Mouse (Mus musculus) c-Kit-positive CD71-negative TER-119-negative erythroid progenitor cells, embryonic 14.5 days (primary cell): ENCODE measurements around the gene Gm28308.

Source experiments
- DNase-seq: peaks from one replicate; pipeline ENCODE4 v3.0.0-alpha.2; 2013; ENCODE audit warnings: low read depth

Gene Gm28308

DNA sequence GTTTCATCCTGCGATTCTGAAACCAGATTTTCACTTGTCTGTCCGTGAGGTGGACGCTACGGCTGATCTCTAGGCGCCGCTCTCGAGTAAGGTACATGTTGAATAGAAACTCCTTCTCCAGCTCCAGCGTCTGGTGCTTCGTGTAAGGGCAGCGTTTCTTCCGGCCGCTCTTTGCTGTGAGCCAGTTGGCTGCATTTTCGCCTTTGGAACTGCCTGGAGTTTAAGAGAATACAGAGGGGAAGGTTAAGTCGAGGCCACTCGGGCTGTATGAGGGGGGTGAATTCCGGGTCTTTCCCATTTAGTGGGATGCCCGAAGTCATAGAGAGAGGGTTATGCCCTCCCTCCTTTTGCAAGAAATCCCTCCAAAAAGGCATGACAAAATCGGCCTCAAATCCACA, 19.4 kb upstream of the Gm28308 start:
- no peak for DNase-seq

DNA sequence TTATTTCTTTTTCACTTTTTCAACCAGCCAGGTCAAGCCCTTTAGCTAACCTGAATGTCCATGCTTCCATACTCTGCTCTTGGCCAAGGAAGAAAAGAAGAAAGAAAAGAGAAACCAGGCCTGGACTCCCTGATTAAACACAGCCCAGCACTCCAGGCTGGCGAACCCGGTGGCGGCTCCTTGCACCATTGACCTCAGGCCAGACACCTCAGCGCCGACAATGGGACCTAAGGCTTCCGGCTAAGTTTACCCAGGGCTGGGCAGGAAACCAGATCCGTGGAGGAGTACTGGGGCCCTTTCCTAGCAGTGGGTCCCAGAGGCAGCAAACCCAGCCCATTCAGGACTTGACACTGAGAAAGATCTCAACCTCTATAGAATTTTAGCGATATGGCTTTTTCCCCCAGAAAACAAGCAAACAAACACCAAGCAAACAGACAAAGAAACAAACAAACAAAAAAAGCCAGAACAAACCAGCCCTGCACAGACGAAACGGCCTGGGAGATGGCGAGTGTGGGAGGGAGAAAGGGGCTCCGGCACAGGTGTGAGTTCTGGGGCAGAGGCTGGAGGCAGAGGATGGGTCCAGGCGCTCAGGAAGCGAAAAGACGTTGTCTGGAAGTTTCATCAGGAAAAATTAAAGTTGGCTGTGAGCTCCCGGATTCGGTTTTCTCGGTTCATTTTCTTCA, 18.9 kb upstream of the Gm28308 start:
- DNase-seq: no peak

DNA sequence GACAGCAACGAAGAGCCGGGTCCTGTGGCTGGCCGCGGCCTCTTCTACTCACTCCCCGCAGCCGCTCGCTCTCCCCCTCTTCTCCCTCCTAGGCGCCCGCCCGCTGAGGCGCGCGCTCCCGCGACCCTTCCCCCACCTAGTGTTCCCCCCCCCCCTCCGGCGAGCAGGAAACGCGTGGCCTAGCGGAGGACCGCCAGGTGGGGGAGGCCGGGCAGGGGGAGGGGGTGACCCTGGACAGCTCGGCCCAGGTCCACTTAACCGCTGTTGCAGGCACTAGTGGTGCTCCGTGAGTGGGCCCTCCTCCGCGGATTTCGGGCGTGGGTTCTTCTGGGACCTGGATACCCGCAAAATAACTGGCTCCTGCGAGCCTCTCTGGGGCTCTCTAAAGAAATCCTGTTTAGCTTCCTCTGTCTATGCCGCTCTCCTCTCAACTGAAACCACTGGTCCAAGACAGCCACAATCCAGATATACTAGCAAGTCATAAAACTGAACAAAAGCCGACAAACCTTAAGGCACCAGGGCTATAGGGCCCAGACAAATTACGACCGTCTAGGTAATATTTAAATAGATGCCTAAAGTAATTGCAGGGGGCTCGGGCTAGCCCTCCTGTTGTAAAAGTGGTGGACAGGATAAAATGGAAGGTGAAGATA, 17.5 kb upstream of the Gm28308 start, which contains the start of gene Hoxa9:
Gene Hoxa9, minus strand, starts transcription at position 574 of the 650 bp plus-strand sequence.
- no peak for DNase-seq

DNA sequence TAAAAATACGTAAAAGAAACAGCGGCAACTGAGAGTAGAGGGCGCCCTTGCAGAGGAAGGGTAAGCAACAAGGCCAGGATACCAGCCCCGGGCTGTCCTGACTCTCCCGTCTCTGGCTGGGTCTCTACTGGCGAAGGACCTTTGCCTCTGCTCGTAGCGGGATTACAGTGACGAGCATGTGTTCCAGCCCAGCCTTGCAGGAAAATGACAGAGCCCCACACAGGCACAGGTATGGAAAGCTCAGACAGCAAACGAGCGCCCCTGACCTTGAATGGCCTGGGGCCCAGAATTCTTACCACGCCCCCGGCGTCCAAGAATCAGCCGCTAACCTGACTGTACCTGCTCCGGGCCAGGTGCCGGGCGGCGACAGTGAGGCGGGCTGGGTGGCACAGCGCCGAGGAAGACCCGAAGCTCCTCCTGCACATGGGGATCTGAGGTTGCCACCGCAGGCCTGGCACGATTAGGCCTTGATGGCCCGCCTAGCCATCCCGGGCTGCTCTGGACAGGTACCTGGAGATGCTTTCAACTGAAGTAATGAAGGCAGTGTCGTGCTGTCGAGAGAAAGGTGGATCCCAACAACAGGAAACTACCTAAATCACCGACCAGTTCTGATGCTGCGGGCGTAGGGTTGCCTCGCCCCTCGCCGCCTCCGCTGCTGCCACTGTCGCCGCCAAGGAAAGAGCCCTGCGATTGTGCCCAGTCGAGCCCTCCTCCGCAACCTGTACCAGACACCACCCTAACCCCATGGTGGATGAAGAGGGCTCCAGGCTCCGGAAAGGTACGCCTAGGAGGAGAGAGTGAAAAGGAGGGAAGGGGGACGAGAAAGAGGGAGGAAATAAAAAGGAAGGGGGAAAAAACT, 16.6 kb upstream of the Gm28308 start:
- no peak for DNase-seq

DNA sequence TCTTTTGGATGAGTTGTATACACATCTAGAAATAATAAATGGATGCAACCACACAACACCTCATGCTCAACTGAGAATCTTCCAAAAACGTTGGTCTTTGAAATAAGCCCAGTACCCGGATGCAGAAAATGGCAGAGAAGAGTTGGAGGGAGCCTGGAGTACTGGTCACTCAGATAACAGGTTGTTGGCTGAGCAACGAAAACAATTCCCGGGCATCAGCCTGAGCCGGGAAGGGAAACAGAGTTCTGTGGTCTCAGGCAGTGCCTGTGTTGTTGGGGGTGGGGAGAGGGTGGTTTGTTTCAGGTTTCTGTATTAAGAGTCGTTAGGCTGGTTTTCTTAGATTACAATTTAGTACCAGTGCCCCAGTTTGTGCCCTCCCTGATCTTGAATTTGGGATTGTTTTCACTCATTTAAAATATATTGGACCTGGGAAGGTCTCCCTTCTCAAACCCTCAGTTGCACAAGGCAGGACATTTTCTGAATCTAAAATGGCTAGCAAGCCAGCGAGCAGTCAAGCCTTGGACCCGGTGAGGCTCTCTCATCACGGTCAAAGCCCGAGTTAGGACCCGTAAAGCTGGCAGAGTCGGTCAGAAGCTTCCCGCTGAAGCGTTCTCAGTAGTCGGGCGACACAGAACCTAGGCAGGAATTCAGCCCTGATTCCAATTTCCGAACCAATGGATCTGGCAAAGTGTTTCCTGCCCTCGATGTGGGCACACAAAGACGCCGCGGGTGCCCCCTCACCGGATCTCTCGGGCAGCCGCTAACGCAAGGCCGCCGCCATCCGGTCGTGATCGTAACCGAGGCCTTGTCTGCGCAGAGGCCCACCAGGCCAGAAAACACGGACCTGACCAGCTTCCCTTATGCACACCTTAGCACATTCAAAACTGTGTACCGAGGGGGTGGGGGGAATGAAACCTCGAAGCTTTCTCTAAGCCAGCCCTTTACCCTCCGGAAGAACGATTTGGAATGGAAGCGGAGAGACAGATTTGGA, 15.6 kb upstream of the Gm28308 start:
- DNase-seq: no peak

DNA sequence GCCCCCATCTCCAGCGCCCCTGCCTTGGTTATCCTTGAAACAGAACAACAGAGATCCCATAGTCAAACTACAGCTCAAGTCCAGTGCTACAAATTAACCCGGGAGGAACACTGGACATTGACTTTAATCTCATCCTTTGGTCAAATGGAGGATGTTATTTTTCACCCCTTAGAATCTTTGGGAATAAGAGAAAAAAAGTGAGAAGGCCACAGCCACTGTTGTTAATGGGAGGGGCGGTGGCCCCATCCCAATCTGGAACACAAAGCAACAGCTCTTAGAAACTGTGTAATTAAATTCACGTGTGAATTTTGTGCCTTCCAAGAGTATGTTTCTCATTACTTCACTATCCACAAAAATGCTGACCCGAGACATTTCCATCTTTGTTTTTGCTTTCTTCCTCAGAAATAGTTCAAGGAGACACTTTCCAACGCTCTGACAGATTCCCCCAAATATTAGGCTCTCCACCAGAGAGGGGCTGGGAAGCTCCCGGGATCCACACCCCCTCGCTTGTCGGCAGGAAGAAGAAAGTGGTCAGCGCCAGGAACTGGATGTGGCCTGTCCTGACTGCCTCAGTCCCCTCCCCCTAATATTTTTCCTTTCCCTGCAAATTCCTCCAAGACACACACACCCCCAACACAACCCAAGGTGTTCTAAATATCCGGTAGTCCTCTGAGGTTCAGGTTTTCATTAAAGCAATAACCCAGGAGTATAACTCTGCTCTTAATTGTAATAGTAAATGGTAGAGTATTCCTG, 14.5 kb upstream of the Gm28308 start:
- no peak for DNase-seq

DNA sequence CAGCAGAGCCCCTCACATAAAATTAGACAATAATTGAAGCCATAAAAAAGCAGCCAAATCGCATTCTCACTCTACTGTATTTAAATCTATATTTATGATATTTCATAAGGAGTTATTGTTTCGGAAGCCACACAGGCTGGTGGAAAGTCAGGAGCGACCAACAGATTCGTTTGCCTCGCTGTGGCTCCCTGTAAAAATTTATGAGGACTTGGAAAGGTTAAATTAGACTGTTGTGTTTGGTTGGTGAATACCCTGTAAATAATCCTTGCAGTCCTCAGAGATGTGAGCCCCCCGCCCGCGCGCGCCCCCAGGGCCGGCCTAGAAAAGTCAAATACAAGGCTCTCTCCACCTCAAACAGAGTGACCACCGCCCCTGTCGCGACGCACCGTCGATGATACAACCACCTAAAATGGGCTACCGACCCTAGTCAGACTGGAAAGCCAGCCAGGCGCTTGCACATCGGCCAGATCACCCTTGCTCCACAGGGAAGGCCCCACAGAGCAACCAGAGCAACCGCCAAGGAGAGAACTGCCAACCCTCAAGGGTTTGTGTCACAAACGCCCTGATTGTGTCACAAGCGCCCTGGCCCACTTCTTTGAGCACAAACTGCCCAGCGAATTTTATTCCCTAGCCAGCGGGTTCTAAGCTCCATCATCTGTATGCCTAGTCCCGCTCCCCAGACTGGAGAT, 13.6 kb upstream of the Gm28308 start:
- no peak for DNase-seq

DNA sequence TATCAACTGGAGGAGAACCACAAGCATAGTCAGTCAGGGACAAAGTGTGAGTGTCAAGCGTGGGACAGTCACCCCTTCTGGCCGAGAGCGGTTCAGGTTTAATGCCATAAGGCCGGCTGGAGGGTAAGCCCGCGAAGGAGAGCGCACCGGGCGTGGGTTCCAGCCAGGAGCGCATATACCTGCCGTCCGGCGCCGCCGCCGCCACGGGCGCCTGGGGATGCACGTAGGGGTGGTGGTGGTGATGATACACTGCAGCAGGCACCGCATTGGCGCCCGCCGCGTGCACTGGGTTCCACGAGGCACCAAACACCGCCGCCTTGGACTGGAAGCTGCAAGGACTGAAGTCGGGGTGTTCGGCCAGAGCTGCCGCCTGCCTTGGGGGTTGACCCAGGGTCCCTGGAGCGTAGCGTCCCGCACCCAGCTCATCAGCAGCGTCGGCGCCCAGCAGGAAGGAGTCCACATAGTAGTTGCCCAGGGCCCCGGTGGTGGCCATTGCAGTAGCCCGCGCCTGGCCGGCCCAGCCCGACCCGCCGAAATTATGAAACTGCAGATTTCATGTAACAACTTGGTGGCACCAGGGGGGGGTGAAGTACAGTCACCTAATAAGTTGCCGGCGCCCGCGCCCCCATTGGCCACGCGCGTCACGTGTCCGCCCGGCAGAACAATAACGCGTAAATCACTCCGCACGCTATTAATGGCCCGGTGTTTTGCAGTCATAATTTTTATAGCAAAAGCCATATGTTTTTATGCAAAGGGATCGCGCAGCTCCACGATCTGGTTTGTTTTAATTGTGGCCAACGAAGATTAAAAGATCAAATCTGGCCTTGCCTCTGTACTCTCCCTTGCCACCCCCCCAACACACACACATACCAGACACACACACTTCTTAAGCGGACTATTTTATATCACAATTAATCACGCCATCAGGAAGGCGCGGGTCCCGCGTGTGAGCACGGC, 12.8 kb upstream of the Gm28308 start:
- no peak for DNase-seq

DNA sequence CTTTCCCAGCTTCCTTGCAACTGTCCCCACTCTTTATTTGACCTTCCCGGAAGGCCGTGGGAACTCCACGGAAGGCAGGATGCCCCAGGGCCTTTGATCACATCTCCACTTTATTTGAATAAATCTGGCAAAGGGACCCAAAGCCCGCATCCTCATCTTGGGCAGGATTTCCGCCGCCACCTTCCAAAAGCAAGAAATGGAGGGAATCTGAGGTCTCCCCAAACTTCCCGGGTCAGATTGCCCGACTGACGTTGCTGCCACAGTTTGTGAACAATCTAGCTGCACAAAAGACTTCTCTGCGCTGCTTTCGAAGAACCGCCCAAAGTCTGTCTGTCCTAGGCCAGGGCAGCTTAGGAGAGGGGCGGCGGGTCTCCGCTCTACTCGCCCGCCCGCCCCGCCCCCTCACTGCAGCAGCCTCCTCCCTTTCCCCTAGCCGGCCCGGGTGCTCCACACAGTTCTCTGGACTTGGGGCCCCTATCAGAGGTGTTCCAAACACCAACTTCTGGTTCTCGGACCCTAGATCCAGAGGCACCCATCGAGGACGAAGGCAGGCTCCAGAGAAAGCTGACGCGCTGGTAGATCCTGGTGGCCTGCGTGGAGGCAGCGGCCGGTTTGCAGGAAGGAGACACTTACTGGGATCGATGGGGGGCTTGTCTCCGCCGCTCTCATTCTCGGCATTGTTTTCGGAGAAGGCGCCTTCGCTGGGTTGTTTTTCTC, 11.9 kb upstream of the Gm28308 start:
- no peak for DNase-seq

DNA sequence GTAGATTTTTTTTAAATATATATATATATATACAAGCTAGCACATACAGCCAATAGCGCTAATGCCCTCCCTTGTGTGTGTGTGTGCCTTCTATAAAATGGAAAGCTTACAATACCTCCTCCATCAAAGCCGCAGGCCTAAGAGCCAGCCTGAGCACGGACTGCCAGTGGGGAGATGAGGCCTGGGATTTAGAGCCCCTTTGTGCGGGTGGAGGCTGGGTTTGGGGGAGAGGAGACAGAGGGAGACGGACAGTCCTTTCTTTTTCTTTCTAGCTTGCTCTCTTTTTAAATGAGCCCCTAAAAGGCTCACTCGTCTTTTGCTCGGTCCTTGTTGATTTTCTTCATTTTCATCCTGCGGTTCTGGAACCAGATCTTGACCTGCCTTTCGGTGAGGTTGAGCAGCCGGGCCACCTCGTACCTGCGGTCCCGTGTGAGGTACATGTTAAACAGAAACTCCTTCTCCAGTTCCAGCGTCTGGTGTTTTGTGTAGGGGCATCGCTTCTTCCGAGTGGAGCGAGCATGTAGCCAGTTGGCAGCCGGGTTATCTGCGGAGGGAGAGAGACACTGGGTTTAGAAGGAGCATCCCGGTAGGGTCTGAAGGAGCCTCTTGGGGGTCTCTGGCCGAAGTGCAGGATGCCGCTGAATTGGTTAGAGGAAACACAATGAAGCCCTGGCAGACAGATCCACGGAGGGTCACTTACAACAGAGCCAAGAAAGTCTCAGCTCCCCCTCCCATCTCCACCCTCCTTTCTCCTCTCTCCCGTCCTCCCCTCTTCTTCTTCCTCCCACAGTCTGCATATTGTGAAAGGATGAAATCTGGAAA, 11.0 kb upstream of the Gm28308 start:
- no peak for DNase-seq

DNA sequence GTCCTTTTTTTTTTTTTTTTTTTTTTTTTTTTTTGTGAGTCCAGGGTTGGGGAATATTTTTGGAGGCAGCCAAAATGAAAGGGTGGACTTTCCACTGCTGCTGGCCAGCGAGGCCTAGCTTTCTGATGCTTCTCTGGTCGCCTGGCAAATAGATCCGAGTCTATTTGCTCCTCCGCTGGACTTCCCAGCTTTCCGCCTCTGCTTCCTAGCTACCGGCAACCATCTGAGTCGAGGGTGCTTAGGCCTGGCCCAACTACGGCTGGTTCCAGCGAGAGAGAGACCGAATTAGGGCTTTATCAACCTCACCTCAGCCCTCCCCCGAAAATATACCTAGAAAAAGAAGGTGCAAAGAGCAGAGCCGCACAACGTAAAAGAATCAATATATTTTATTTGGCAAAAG, 9.6 kb upstream of the Gm28308 start:
- DNase-seq: no peak

DNA sequence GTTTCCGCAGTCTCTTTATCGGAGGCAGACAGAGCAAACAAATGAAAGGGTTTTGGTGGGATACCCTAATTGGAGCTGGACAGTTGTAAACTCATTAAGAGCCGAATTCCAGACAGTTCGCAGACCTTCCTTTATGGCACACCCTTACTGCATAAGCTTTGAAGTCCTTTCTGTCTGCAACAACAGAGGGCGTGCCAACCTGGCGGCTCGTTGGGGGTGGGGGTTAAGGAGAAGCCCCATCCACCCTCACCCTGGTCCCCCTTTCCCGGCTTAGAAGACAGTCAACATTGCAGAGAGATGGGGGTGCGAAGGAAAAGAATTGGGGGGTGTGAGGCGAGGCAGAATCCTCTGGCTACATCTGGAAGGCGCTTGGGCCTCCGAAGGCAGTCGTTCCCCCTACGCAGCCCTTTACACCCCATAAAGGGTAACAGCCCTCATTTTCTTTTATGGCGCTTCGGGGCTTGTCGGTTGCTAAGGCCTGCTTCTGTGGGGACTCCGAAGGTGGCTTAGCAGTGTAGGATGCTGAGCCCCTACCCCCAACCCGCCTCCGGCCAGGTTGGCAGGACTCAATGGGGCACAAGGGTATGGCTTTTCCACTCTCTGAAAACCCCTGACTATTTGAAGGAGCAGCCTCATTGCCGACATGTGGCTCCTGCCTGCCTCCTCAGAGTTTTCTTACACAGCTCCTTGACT, 9.0 kb upstream of the Gm28308 start:
- no peak for DNase-seq

DNA sequence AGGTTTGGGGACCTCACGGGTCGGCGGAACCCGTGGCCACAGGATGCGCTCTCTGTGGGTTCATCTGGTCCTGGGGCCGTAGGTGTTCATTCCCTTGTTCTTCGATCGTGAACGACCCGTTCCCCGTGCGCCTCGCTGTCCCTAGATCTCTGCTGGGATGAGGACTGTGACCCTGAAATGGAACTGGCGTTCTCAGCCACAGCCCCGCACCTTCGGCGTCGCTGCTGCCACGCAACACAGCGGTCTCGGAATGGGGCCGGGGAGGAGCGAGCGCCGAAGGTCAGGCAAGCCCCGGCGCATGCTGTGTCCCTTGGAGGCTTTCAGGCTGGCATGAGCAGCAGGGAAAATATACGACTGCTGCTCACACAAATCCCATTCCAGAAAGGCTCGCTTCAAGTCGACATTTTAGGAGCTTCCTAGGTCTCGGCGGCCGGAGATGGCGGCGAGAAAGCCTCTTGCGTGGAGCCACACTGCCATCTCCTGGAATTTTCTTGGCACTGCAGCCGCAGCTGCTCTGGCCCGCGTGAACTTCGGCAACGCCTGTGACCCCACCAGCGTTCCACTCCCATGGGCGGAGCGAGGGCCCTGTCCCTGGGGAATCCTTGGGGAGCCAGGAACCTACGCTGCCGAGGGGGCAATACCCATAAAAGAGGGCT, 8.3 kb upstream of the Gm28308 start, which contains the start of gene Hoxa7:
Gene Hoxa7, minus strand, starts transcription at position 518 of the 656 bp plus-strand sequence.
- peak; percentile 82 for DNase-seq

DNA sequence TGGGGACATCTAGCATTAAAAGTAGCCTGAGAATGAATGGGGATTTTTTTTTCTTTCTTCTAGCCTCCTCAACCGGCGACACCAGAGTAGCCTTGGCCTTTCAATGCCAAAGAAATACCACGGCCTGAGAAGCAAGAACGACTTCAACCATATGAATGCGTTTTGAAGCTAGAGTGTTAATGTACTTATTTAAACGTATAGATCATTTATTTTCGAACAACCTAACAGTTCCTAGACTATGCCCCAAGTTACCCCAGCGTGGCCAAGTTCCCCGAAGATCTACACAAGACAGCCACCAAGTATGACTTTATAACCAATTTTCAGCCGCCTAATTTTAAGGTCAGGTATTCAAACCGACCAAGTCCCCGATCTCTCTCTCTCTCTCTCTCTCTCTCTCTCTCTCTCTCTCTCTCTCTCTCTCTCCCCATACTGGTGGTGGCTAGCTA, 7.7 kb upstream of the Gm28308 start:
- no peak for DNase-seq

DNA sequence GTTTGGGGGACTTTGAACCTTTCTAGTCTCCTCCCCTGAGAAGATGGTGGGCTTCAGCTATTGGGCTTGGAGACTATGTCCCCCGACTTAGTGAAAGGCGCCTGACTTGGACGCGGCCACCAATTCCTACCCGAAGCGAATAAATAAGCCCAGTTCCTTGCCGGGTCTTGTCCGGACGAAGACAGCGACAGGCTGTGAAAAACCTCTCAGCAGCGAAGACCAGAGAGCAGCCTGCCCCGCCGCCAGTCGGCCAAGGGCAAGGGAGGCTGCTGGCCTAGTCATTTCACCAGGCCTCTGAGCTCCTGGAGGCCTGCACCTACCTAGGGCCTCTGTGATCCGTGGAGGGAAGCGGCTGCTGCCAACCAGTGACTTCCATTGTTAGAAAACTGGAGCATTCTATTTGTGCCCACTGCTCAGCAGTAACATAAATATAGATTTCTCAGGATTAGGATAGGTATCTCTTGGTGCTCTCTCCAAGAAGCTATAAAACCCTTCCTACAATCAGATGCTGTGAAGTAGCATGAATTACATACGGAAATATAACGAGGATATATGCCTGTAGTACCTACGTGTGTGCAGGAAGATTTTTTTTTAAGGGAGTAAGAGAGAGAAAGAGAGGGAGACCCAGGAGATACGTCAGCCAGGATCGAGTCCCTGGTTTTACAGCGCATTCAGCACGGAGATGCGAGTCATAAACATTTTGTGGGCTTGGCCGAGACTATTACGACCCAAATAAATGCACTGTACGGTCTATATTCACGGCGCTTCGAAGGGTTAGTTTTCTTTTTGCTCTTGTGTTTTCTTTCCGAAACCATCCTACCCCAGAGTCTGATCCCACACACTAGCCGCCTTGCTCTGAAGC, 7.1 kb upstream of the Gm28308 start:
- DNase-seq: no peak
